Mouse (Mus musculus): ENCODE data around the gene Igf1r. TPM values are rescaled to one million over a fixed set of nuclear protein-coding genes. Genes with fewer than 3 reads are reported as not detected.
"Not testable (repeated sequence)": the region's sequence is repeated elsewhere in the genome, so short reads cannot be mapped to it uniquely, and the experiment has no call there.

Igf1r gene
- polyA plus RNA-seq, 1 experiment from 2014 or later, result 19.0 TPM

DNA sequence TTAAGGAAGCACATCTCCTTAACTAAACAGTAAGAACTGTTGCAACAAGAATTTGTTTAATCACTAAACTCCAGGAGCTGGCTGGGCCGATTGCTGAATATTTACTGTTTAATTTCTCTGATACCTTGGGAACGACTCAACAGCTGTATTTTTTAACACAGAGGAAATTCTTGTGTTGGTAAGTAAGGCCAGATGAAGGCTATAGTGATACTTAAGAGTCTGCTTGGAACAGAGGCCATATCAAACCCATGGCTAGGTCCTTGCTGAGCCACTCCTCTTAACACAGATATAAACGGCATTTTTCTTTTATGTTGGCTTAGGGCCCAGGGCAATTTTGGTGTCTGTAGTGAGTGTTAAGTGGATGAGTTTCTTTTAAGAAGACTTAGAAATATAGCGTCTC is 317.9 kb downstream of the Igf1r start:
- WGBS, result 66% methylated on average over 4 of the region's 4 CpGs
- Histone ChIP-seq H3K27me3 (replicated peaks) (peaks cover 10% of the 10 kb centered on the region; the same call in 1 of the 2 replicates), H3K9ac (replicated peaks) (no peak overlapping the region), H3K4me1 (peaks cover 1% of the 10 kb centered on the region), H3K4me3 (replicated peaks) (no peak overlapping the region), H3K27ac (replicated peaks) (no peak overlapping the region), H3K4me2 (no peak overlapping the region), H3K36me3 (no peaks in the 10 kb centered on the region), H3K9me3 (replicated peaks) (no peaks in the 10 kb centered on the region)
- no peak for ATAC-seq (ENCODE audit: low FRiP score)

DNA sequence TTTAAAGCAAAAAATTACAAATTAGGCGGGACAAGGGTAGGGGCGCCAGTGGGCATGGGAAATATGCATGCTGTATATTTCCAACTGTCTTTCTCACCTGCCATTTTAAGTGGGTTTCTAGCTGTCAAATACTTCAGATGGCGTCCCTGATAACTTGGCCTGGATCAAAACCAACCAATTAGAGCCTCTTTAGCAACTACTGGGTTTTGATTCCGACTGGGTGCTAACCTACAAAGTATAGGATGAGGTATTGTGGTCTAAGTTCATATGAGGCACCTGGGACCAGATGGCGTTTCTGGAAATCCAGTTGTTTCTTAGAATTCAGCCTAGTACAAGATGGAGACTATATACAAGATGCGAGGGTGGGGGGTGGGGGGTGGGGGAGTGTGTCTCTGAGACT is 319.2 kb downstream of the Igf1r start:
- ATAC-seq (ENCODE audit: low FRiP score), result no peak
- H3K4me3 ChIP-seq (replicated peaks), result no peak overlapping the region

DNA sequence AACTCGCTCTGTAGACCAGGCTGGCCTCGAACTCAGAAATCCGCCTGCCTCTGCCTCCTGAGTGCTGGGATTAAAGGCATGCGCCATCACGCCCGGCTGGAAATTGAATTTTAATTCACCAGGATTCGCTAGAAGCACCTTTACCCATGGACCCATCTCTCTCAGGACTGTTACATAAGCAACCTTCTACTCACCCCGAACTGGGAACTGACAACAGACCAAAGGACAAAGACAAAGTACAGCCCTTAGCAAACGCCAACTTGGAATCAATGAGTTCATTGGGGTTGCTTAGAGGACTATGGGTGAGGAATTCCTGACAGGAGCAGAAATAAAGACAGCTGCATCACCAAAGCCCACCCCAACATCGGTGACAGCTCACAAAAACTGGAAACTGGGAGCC is 320.0 kb downstream of the Igf1r start:
- Histone ChIP-seq H3K27me3 (replicated peaks) (peaks cover 23% of the 10 kb centered on the region), H3K4me3 (replicated peaks) (no peak overlapping the region), H3K9me3 (replicated peaks) (no peaks in the 10 kb centered on the region), H3K4me2 (no peak overlapping the region), H3K27ac (replicated peaks) (no peak overlapping the region), H3K4me1 (peaks cover 16% of the 10 kb centered on the region), H3K9ac (replicated peaks) (no peak overlapping the region), H3K36me3 (no peaks in the 10 kb centered on the region)
- 79% methylated on average over 10 of the region's 10 CpGs for WGBS
- no peak for ATAC-seq (ENCODE audit: low FRiP score)

More for the DNA sequence above, 319.2 kb downstream of the Igf1r start:
- H3K36me3 ChIP-seq, result no peaks in the 10 kb centered on the region
- peaks cover 16% of the 10 kb centered on the region for H3K27me3 ChIP-seq (replicated peaks)
- no peak overlapping the region for H3K9ac ChIP-seq (replicated peaks)
- H3K27ac ChIP-seq (replicated peaks), result no peak overlapping the region
- WGBS, result 93% methylated on average over 6 of the region's 6 CpGs
- H3K4me2 ChIP-seq, result no peak overlapping the region
- peaks cover 12% of the 10 kb centered on the region for H3K4me1 ChIP-seq
- H3K9me3 ChIP-seq (replicated peaks), result no peaks in the 10 kb centered on the region

DNA sequence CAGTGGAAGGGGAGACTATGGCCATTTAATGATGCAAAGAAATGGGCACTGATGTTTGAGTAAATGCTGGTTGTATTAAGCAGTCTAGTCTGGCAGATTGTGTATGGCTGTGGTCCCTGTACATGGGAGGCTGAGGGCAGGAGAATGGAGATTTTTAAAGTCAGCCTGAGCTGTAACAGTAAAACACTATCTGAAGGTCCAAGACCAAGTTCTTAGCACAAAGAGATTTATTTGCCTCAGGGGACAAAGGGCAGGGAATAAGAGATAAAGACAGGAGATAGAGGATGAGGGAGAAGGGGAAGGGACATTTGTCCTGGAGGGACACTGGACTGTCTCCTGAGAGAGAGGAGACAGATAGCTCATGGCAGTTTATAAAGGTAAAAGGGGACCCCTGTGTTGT is 320.9 kb downstream of the Igf1r start, which contains the start of gene Fam169b:
TSS of gene Fam169b (plus strand) at position 325 of the 400 bp plus-strand sequence.
- no peak within 1 kb of the TSS for H3K9ac ChIP-seq (replicated peaks)
- no peak within 1 kb of the TSS for H3K27ac ChIP-seq (replicated peaks)
- ATAC-seq (ENCODE audit: low FRiP score), result no peak
- no peaks in the 10 kb centered on the region for H3K36me3 ChIP-seq
- no peak within 1 kb of the TSS for H3K4me3 ChIP-seq (replicated peaks)
- H3K9me3 ChIP-seq (replicated peaks), result no peaks in the 10 kb centered on the region
- no peak within 1 kb of the TSS for H3K4me2 ChIP-seq
- H3K27me3 ChIP-seq (replicated peaks), result peaks cover 29% of the 10 kb centered on the region
- H3K4me1 ChIP-seq, result peaks cover 16% of the 10 kb centered on the region

DNA sequence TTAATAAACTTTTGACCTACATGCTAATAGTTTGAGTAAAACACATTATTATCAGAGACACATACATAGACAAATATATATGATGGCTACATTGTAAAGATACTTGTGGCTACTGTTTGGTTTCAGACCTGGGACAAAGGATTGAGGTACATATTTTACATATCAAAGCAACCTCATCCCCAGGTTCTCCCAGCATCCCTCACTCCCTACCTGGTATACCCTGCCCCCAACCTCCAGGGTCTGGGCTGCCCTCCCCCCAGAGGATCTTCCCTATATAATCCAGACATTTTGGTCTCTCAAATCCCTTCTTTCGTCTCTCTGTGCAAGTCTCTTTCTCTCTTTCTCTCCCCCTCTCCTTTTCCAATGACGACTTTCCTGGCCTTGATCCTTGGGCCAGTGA is 321.6 kb downstream of the Igf1r start:
- Histone ChIP-seq H3K36me3 (no peaks in the 10 kb centered on the region), H3K4me1 (peaks cover 16% of the 10 kb centered on the region), H3K9me3 (replicated peaks) (no peaks in the 10 kb centered on the region), H3K9ac (replicated peaks) (no peak overlapping the region), H3K4me3 (replicated peaks) (no peak overlapping the region), H3K27ac (replicated peaks) (no peak overlapping the region), H3K4me2 (no peak overlapping the region), H3K27me3 (replicated peaks) (peaks cover 29% of the 10 kb centered on the region)
- WGBS, result 54% methylated on average over 2 of the region's 2 CpGs
- no peak for ATAC-seq (ENCODE audit: low FRiP score)

DNA sequence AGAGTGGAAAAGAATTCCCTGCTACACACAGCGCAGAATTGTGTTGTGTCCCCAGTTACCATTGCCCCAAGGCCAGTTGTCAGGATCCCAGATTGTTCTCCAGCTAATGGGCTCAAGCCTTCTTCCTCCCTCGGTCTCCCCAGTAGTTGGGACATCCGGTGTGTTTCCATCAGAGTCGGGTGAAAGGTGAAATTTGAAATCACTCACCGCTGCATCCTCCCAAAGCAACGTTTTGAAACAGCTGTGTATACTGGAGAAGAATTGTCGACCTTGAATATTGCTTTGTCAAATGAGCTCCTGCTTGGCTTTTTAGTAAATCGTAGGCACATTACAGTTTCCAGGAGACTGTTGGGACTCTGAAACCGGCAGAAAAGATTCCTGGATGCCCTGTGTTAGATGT is 322.3 kb downstream of the Igf1r start:
- H3K4me1 ChIP-seq, result peaks cover 16% of the 10 kb centered on the region
- H3K27me3 ChIP-seq (replicated peaks), result peaks cover 29% of the 10 kb centered on the region
- no peak overlapping the region for H3K9ac ChIP-seq (replicated peaks)
- H3K36me3 ChIP-seq, result no peaks in the 10 kb centered on the region
- no peaks in the 10 kb centered on the region for H3K9me3 ChIP-seq (replicated peaks)
- WGBS, result 69% methylated on average over 9 of the region's 9 CpGs
- ATAC-seq (ENCODE audit: low FRiP score), result no peak
- H3K4me3 ChIP-seq (replicated peaks), result no peak overlapping the region
- H3K27ac ChIP-seq (replicated peaks), result no peak overlapping the region
- H3K4me2 ChIP-seq, result no peak overlapping the region

DNA sequence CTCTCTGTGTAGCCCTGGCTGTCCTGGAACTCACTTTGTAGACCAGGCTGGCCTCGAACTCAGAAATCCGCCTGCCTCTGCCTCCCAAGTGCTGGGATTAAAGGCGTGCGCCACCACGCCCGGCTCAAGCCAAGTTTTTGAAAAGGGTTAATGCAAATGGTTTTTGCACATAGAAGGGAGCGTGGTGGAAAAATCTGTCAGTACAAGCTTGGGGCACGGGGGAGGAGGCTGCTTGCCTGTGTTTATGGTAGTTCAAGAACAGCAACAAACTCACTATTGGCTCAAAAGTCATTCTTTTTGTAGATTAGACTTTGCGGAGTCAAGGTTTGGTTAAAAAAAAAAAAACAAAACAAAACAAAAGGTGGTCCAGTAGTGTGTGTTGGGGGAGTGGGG is 322.8 kb downstream of the Igf1r start:
- H3K9ac ChIP-seq (replicated peaks); H3K27ac ChIP-seq (replicated peaks); H3K36me3 ChIP-seq; ATAC-seq (ENCODE audit: low FRiP score); H3K9me3 ChIP-seq (replicated peaks): not testable (repeated sequence)
- peaks cover 29% of the 10 kb centered on the region for H3K27me3 ChIP-seq (replicated peaks)
- WGBS, result 48% methylated on average over 9 of the region's 9 CpGs
- peaks cover 16% of the 10 kb centered on the region for H3K4me1 ChIP-seq
- peak overlapping the region; percentile 67 for H3K4me2 ChIP-seq
- peak overlapping the region; percentile 27; the same call in 1 of the 2 replicates for H3K4me3 ChIP-seq (replicated peaks)

DNA sequence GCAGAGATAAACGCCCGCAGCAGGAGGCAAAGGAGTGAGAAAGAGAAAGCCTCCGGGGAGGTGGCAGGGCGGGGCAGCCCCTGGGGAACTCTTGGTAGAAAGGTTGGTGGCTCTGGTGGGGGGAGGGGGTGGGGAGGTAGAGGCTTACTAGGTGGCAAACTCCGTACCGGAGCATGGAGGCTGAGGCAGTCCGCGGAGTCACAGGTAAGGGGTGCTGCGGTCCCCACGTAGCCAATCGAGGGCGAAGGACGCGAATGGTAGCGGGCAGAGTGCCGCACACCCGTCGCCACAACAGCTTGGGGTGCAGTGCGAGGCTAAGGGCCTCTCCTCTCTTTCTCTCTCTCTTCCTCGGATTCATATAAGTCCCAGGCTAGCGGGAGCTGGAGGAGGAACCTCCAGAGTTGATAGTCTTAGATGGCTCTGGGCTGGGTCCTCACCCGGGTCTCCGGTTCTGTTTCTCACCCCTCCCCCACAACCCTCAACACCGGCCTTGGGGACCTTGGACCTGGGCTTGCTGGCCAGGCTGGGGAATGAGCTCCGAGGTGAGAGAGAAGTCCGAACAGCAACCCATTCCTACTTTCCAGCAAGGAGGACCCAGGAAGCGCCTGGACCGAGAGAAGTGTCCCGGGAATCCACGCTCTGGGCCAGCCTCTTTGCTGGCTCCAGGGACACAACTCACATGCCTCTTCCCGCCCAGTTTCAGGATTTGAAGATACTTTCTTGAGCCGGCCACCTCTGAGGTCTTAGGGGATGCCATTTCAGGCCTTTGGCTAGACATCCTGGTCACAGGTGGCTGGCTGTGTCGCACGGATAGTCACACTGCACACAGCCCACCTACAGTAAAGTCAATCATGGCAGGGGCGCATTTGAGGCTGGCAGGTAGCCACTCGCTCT is 323.5 kb downstream of the Igf1r start:
- peaks cover 16% of the 10 kb centered on the region for H3K4me1 ChIP-seq
- ATAC-seq (ENCODE audit: low FRiP score), result no peak
- 4% methylated on average over 36 of the region's 36 CpGs for WGBS
- peaks cover 29% of the 10 kb centered on the region for H3K27me3 ChIP-seq (replicated peaks)
- H3K4me2 ChIP-seq, result peak overlapping the region; percentile 67
- H3K27ac ChIP-seq (replicated peaks), result no peak overlapping the region
- H3K4me3 ChIP-seq (replicated peaks), result peak overlapping the region; percentile 27
- no peaks in the 10 kb centered on the region for H3K9me3 ChIP-seq (replicated peaks)
- H3K36me3 ChIP-seq, result no peaks in the 10 kb centered on the region
- H3K9ac ChIP-seq (replicated peaks), result 0 out of 2 replicates have a peak overlapping the region, but pooled peaks have one; percentile 17

DNA sequence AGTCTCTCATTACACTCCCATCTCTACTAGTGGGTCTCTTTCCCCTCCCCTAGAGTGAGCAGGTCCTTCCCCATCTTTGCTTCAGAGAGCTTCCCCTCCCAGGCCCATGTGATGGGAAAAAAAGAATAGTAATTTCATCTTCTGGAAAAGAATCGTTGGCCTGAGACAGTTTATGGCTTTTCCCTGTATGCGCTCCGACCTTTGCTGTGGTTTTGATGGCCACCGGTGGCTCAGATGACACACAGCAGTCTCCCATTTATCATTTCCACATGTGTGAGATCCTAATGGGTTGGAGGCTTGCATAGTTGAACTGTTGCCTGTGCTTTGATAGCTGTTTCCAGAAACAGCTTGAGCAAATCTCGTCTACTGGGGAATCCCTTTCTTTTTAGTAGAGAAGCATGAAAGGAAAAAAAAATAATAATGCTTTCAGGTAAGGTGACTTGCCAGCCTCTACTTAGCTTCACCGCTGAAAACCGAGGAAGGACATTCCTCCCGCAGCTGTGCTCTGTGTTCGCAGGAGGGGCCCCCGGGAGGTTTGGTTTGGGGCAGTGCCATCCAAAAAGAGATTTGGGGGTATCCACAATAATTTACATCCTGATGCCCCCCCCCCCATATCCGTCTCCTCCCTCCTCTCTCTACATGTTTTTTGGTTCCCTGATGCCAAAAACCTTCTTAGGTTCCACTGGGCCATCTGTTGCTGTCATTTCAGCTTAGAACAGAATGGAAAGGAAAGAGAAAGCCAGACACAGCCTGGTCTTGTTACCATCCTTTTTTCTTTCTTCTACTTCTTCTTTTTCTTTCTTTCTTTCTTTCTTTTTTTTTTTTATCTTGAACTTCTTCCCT is 324.6 kb downstream of the Igf1r start:
- Histone ChIP-seq H3K27ac (replicated peaks) (no peak overlapping the region), H3K4me3 (replicated peaks) (no peak overlapping the region), H3K9me3 (replicated peaks) (no peaks in the 10 kb centered on the region), H3K27me3 (replicated peaks) (peaks cover 29% of the 10 kb centered on the region), H3K36me3 (no peaks in the 10 kb centered on the region), H3K4me2 (no peak overlapping the region), H3K4me1 (peaks cover 16% of the 10 kb centered on the region), H3K9ac (replicated peaks) (no peak overlapping the region)
- WGBS, result 38% methylated on average over 11 of the region's 11 CpGs
- ATAC-seq (ENCODE audit: low FRiP score), result no peak

DNA sequence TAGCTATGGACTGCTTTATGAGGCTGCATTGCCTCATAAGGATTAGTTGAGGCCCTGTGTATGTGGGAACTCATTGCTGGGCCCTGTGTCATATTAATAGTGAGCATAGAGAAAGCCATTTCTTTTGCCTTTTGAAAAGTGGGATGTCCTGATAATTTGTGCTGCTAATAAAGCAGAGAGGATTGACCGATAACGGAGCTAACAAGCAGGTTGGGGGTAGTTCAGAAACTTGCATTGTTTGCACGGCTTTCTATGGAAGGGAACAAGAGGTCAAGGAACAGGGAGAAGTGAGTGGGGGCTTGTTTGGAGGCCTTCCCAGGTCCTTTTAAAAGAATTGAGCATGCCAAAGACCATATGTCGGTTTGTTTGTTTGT is 325.3 kb downstream of the Igf1r start:
- 59% methylated on average over 4 of the region's 4 CpGs for WGBS

DNA sequence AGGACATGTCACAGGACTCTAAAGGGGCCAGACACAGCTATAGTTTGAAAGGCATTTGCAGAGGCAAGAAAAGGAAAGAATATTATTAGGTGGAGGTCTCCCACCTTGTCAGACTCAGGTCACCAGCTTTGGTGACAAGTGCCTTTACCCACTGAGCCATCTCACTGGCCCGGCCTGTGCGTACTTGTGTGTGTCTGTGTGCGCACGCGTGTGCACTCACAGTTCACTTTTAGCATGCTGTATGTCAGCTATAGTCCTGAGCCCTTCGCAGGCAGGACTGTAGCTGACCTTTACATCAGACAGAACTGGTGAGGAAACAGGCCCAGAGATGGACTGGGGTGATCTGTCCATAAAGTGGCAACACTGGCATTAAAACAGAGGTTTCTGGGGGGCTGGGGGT is 325.8 kb downstream of the Igf1r start:
- H3K4me2 ChIP-seq, result no peak overlapping the region
- H3K27ac ChIP-seq (replicated peaks), result no peak overlapping the region
- no peak overlapping the region for H3K9ac ChIP-seq (replicated peaks)
- H3K4me3 ChIP-seq (replicated peaks), result no peak overlapping the region
- H3K27me3 ChIP-seq (replicated peaks), result peaks cover 29% of the 10 kb centered on the region
- H3K36me3 ChIP-seq, result no peaks in the 10 kb centered on the region
- H3K4me1 ChIP-seq, result peaks cover 16% of the 10 kb centered on the region
- no peak for ATAC-seq (ENCODE audit: low FRiP score)
- H3K9me3 ChIP-seq (replicated peaks), result no peaks in the 10 kb centered on the region
- WGBS, result 96% methylated on average over 6 of the region's 6 CpGs

More for the DNA sequence above, 325.3 kb downstream of the Igf1r start:
- Histone ChIP-seq H3K9me3 (replicated peaks) (no peaks in the 10 kb centered on the region), H3K9ac (replicated peaks) (no peak overlapping the region), H3K27me3 (replicated peaks) (peaks cover 29% of the 10 kb centered on the region), H3K4me2 (no peak overlapping the region), H3K4me3 (replicated peaks) (no peak overlapping the region), H3K36me3 (no peaks in the 10 kb centered on the region), H3K4me1 (peaks cover 16% of the 10 kb centered on the region), H3K27ac (replicated peaks) (no peak overlapping the region)
- no peak for ATAC-seq (ENCODE audit: low FRiP score)

All from neural tube, embryonic 15.5 days (tissue).